In the genomic region with DNA sequence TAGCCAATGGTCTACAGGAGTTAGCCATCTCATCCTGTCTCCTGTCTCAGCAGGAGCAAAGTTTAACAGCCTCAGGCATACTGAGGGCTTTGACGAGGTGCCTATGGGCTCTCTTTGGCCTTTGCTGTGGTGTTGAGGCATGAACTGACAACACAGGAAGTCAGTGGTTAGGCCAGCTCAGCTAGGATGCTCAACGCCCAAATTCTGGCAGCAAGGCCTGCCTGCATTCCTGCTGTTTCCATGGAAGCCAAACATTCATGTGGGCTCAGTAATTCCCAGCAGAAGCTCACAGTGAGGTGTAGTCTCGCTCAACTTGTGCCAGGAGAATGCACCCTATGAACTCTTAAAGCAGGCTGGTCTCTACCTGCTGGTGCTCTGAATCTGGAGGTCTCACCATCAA, we compare ENCODE assay signal across 10 mouse cellular contexts. TPM values are rescaled to one million over a fixed set of nuclear protein-coding genes. Genes with fewer than 3 reads are reported as not detected.
DNase-seq lines count a peak whose midpoint lies in the region; ATAC-seq and TF ChIP-seq lines count a peak whose summit lies in the region.
"Had no signal": no experiment of that assay in that cellular context is flagged by ENCODE, and none has a peak within 500 bp of the region (broad histone marks: within the 10 kb centered on the region; RNA-seq: fewer than 3 reads in every experiment).

No protein-coding gene starts in this region.

- peak; percentile 6 for DNase-seq in heart, adult 8-10 months (ENCODE audit: low spot score)
- peak; percentile 19 for DNase-seq in lung, postnatal 0 days (ENCODE audit: low spot score)
- DNase-seq in lung, adult 2 months, result no peak
- peak; percentile 75 for DNase-seq in brain, adult 2 months (ENCODE audit: low read depth, low spot score)
- no peak for DNase-seq in adrenal gland, adult 8-10 months
- DNase-seq in kidney, adult 8-10 months, result no peak

- no peak overlapping the region for H3K4me3 ChIP-seq in heart, embryonic 11.5 days (ENCODE audit: low read depth, low read length)
- H3K4me3 ChIP-seq in lung, postnatal 0 days (ENCODE audit: low read depth, low read length), result no peak overlapping the region
- H3K4me3 ChIP-seq in lung, adult 2 months (replicated peaks; ENCODE audit: extremely low read depth, low read depth, low read length), result no peak overlapping the region
- H3K4me3 ChIP-seq in myocyte, result no peak overlapping the region
- H3K4me3 ChIP-seq: erythroblast, embryonic 14.5 days; lung, embryonic 15.5 days had no signal

- no peak for TF ChIP-seq EP300 in lung, postnatal 0 days (IDR thresholded peaks at IDR 0.05)

- no peak overlapping the region for H3K4me2 ChIP-seq in heart, embryonic 11.5 days
- no peak overlapping the region for H3K4me2 ChIP-seq in lung, postnatal 0 days (replicated peaks; ENCODE audit: low read depth, low read length)
- peak overlapping the region; percentile 44 for H3K4me2 ChIP-seq in myocyte (ENCODE audit: low read depth)
- H3K4me2 ChIP-seq: lung, embryonic 15.5 days had no signal

- H3K4me1 ChIP-seq in heart, embryonic 11.5 days (ENCODE audit: control insufficient read depth, insufficient read depth, low read length), result no peaks in the 10 kb centered on the region
- H3K4me1 ChIP-seq in lung, postnatal 0 days (ENCODE audit: insufficient read depth, low read depth, low read length), result no peaks in the 10 kb centered on the region
- no peaks in the 10 kb centered on the region for H3K4me1 ChIP-seq in lung, adult 2 months (ENCODE audit: control insufficient read depth, insufficient read depth, low read length)
- H3K4me1 ChIP-seq: lung, embryonic 15.5 days had no signal

- ATAC-seq in heart, embryonic 11.5 days (replicated peaks; ENCODE audit: insufficient number of reproducible peaks, low FRiP score, low TSS enrichment), result no peak
- ATAC-seq in lung, postnatal 0 days, result no peak

- TF ChIP-seq CTCF in lung, postnatal 0 days (IDR thresholded peaks at IDR 0.05), result no peak
- TF ChIP-seq CTCF in lung, adult 2 months (IDR thresholded peaks at IDR 0.05; ENCODE audit: insufficient read depth, low read length), result no peak

- H3K9me3 ChIP-seq in heart, embryonic 11.5 days (replicated peaks; ENCODE audit: control insufficient read depth, low read length), result no peaks in the 10 kb centered on the region
- H3K9me3 ChIP-seq in lung, postnatal 0 days (ENCODE audit: low read length), result no peaks in the 10 kb centered on the region
- H3K9me3 ChIP-seq: lung, embryonic 15.5 days had no signal

- TF ChIP-seq POLR2A in lung, adult 2 months (IDR thresholded peaks at IDR 0.05; ENCODE audit: borderline replicate concordance, extremely low read depth, low read depth, low read length), result no peak
- TF ChIP-seq POLR2A in myocyte (IDR thresholded peaks at IDR 0.05; ENCODE audit: insufficient read length, low read depth), result no peak

- H3K27me3 ChIP-seq in heart, embryonic 11.5 days (ENCODE audit: control insufficient read depth, insufficient read depth, low read length), result no peaks in the 10 kb centered on the region
- no peaks in the 10 kb centered on the region for H3K27me3 ChIP-seq in lung, postnatal 0 days (replicated peaks; ENCODE audit: insufficient read depth, low read length)
- H3K27me3 ChIP-seq in myocyte (ENCODE audit: control insufficient read depth, insufficient read depth, insufficient read length), result no peaks in the 10 kb centered on the region
- H3K27me3 ChIP-seq: lung, embryonic 15.5 days had no signal

- no peak overlapping the region for H3K9ac ChIP-seq in heart, embryonic 11.5 days (ENCODE audit: low read depth, low read length)
- no peak overlapping the region for H3K9ac ChIP-seq in lung, postnatal 0 days (replicated peaks; ENCODE audit: low read depth)
- H3K9ac ChIP-seq: lung, embryonic 15.5 days had no signal

- no peaks in the 10 kb centered on the region for H3K79me2 ChIP-seq in myocyte (ENCODE audit: control insufficient read depth, insufficient read depth)

- WGBS in heart, embryonic 11.5 days (ENCODE audit: insufficient replicate concordance), result 49% methylated on average over 3 of the region's 3 CpGs
- 46% methylated on average over 3 of the region's 3 CpGs for WGBS in lung, postnatal 0 days
- whole genome bisulfite sequencing in lung, adult 2 months, result 44% methylated on average over 3 of the region's 3 CpGs

- no peaks in the 10 kb centered on the region for H3K36me3 ChIP-seq in heart, embryonic 11.5 days (ENCODE audit: control insufficient read depth, insufficient read depth, low read length)
- H3K36me3 ChIP-seq in lung, postnatal 0 days (ENCODE audit: insufficient read depth, low read length), result no peaks in the 10 kb centered on the region
- H3K36me3 ChIP-seq in myocyte (ENCODE audit: control insufficient read depth, insufficient read depth), result no peaks in the 10 kb centered on the region
- H3K36me3 ChIP-seq: lung, embryonic 15.5 days had no signal

- H3K27ac ChIP-seq in heart, embryonic 11.5 days (ENCODE audit: low read depth, low read length), result no peak overlapping the region
- no peak overlapping the region for H3K27ac ChIP-seq in lung, postnatal 0 days (ENCODE audit: low read length)
- H3K27ac ChIP-seq: lung, embryonic 15.5 days had no signal

- H3ac ChIP-seq in myocyte (ENCODE audit: control insufficient read depth, insufficient read length), result no peak overlapping the region

TF ChIP-seq in myocyte, 11 proteins besides CTCF, POLR2A, EP300 and RAD21:
- TF ChIP-seq MAX (IDR thresholded peaks at IDR 0.05; ENCODE audit: low read depth), result no peak
- TF ChIP-seq MYOD1 (IDR thresholded peaks at IDR 0.05; ENCODE audit: control insufficient read depth in 1 of 3, insufficient read length in 2 of 3, low read depth in 2 of 3), result no peak
- TF ChIP-seq TCF12 (IDR thresholded peaks at IDR 0.05; ENCODE audit: insufficient read depth, poor library complexity, severe bottlenecking), result no peak
- TF ChIP-seq E2F4 (IDR thresholded peaks at IDR 0.05; ENCODE audit: insufficient read depth), result no peak
- TF ChIP-seq POLR2AphosphoS2 (IDR thresholded peaks at IDR 0.05; ENCODE audit: insufficient read length, low read depth), result no peak

RNA-seq across cellular contexts. Expression of a gene that starts 43.1 kb away (rescaled TPM):
- 10 to 100 TPM; 17.3 to 24.1 (median 22.1) TPM for total RNA-seq in heart, adult 8-10 months (2022)
- polyA plus RNA-seq in heart, embryonic 11.5 days (2014; fragmentation: Nextera tagmentation; extraction: Ambion mirVana), result 22.4 and 22.5 TPM in 2 replicates
- polyA plus RNA-seq in lung, postnatal 0 days (2015; fragmentation: Nextera tagmentation; extraction: Ambion mirVana), result 24.3 and 26.9 TPM in 2 replicates
- 8.5 and 12.0 TPM in 2 replicates for polyA plus RNA-seq in lung, adult 2 months (2012; rRNA removed)
- polyA plus RNA-seq in myocyte (2012; fragmentation: generic; extraction: Trizol), result 10.6 TPM
- 10 to 100 TPM; 29.0 to 37.5 (median 30.5) TPM for total RNA-seq in adrenal gland, adult 8-10 months (2022)

RNA-seq across cellular contexts. Expression of a gene that starts 43.4 kb away (rescaled TPM):
- total RNA-seq in heart, adult 8-10 months (2022), result 1 to 10 TPM; 2.4 to 3.5 (median 2.9) TPM
- 2.6 and 3.3 TPM in 2 replicates for polyA plus RNA-seq in heart, embryonic 11.5 days (2014; fragmentation: Nextera tagmentation; extraction: Ambion mirVana)
- polyA plus RNA-seq in lung, postnatal 0 days (2015; fragmentation: Nextera tagmentation; extraction: Ambion mirVana), result 2.9 and 3.4 TPM in 2 replicates
- 3.0 and 3.8 TPM in 2 replicates for polyA plus RNA-seq in lung, adult 2 months (2012; rRNA removed)
- 9.4 TPM for polyA plus RNA-seq in myocyte (2012; fragmentation: generic; extraction: Trizol)
- 1 to 10 TPM; 3.7 to 5.3 (median 4.8) TPM for total RNA-seq in adrenal gland, adult 8-10 months (2022)

Comparison
In these comparisons a context has a peak if more than half of its experiments do, and no peak if none do; other contexts are left out.
1. DNase-seq: peak in heart, adult 8-10 months (single experiment), lung, postnatal 0 days (single experiment) and brain, adult 2 months (single experiment); none in lung, adult 2 months (single experiment), adrenal gland, adult 8-10 months (single experiment) and kidney, adult 8-10 months (0 of 2).